Mouse (Mus musculus): ENCODE data around the gene Tomm70a. TPM values are rescaled to one million over a fixed set of nuclear protein-coding genes. Genes with fewer than 3 reads are reported as not detected.
A peak's percentile ranks its signal among the peaks of the same experiment; 100 is the strongest.

Tomm70a gene
- 74.6 and 74.8 TPM in 2 replicates for polyA plus RNA-seq (2014; fragmentation: Nextera tagmentation; extraction: Ambion mirVana)

DNA sequence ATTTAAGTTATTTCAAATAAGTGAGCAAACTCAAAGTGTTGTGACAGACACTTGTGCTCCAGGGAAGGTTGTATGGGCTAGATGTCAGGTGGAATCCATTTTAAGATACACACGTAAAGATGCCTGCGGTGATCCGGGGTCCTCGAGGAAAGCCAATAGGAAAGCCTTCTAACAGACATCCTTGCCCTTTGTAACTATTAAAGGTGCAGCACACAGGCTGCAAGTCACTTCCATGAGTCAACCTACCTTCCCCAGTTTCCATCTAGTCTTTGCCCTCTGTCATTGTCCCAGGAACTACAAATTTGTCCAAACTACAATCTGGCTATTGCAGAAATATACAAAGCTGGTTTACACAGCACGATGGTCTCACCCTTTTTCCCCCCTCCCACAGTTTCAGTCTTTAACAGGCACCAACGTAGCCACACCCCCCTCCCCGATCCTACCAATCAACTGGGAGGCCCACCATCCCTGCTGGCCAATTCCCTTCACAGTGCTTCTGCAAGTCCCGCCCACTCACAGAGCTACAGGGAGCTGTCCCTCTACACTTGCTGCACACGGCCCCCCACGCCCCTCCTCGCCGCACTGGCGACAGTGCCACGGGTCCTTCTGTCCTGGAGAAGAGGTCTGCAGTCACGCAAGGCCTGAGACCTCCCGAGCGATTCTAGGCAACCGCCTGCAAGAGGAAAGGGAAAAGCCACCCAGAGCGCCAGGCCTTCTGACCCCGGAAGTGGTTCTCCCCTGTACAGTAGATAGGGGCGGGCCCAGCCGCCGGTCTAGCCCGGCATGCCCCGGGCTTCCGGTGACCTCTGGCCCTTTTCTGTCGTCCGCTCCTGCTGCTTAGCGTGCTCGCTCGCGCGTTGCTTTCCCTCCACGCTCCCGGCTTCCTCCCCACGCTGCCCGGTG is at the start of gene Tomm70a:
TSS of gene Tomm70a (plus strand) at position 791 of the 903 bp plus-strand sequence.
- no peaks in the 10 kb centered on the region for H3K9me3 ChIP-seq (ENCODE audit: control insufficient read depth, low read length)
- under 1% methylated on average over 30 of the region's 37 CpGs for WGBS
- ATAC-seq (ENCODE audit: insufficient read depth, low FRiP score, low TSS enrichment): peak; percentile 100

DNA sequence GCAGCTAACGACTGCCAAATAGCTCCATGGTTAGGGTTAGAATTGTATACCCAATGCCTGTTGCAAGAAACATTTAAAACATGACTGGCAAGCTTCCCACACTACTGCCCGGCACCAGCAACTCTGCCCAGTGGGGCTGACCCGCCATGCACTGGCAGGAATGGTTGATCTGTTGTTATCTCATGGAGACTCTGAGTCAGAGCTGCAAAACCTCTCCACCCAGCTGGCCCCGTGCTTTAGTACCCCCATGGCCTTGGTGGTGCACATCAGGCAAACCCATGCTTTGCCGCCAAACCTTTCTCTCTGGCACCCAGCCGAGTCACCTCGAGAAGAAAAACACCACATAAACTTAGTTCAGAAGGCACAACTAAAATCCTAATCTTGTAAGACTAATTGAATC is 45.5 kb upstream of the Tomm70a start:
- H3K4me2 ChIP-seq (ENCODE audit: low read depth): no peak overlapping the region
- no peak overlapping the region for H3K9ac ChIP-seq (ENCODE audit: low read length)
- H3K27ac ChIP-seq (ENCODE audit: low read depth, low read length): no peak overlapping the region
- no peaks in the 10 kb centered on the region for H3K4me1 ChIP-seq (ENCODE audit: control insufficient read depth, insufficient read depth, low read length)
- no peaks in the 10 kb centered on the region for H3K27me3 ChIP-seq (ENCODE audit: control insufficient read depth, insufficient read depth, low read length)
- no peak overlapping the region for H3K4me3 ChIP-seq (ENCODE audit: low read depth, low read length)
- DNase-seq (ENCODE audit: low spot score) (no peak), ATAC-seq (ENCODE audit: insufficient read depth, low FRiP score, low TSS enrichment) (no peak)
- no peaks in the 10 kb centered on the region for H3K36me3 ChIP-seq (ENCODE audit: control insufficient read depth, insufficient read depth, low read length)
- WGBS: 82% methylated on average over 7 of the region's 7 CpGs
- no peaks in the 10 kb centered on the region for H3K9me3 ChIP-seq (ENCODE audit: control insufficient read depth, low read length)

More for the DNA sequence above, at the start of gene Tomm70a:
- Histone ChIP-seq H3K27ac (ENCODE audit: low read depth, low read length) (peak within 1 kb of the TSS; percentile 90), H3K4me2 (ENCODE audit: low read depth) (peak within 1 kb of the TSS; percentile 68), H3K4me1 (ENCODE audit: control insufficient read depth, insufficient read depth, low read length) (peaks cover 7% of the 10 kb centered on the region; the same call in 1 of the 2 replicates), H3K36me3 (ENCODE audit: control insufficient read depth, insufficient read depth, low read length) (no peaks in the 10 kb centered on the region), H3K9ac (ENCODE audit: low read length) (peak within 1 kb of the TSS; percentile 86), H3K4me3 (ENCODE audit: low read depth, low read length) (peak within 1 kb of the TSS; percentile 74), H3K27me3 (ENCODE audit: control insufficient read depth, insufficient read depth, low read length) (no peaks in the 10 kb centered on the region)
- peak; percentile 95 for DNase-seq (ENCODE audit: low spot score)

DNA sequence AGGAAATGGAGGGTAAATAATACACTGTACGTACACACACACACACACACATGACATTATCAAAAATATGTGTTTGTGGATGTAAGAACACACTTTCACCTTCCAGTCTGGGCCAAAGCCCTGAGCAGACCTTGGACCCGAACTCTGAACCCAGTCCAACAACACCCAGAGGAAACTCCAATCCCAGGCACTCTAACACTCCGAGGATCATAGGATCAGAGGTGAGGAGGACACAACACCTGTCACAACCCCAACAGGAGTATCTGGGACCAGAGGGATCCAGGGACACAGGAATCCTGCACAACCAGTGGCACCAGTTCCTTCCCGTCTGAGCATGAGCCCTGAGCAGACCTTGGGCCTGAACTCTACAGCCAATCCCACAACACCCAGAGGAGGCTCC is 41.9 kb upstream of the Tomm70a start:
- Histone ChIP-seq H3K4me1 (ENCODE audit: control insufficient read depth, insufficient read depth, low read length) (no peaks in the 10 kb centered on the region), H3K27ac (ENCODE audit: low read depth, low read length) (no peak overlapping the region), H3K4me3 (ENCODE audit: low read depth, low read length) (no peak overlapping the region), H3K9ac (ENCODE audit: low read length) (no peak overlapping the region), H3K4me2 (ENCODE audit: low read depth) (no peak overlapping the region), H3K27me3 (ENCODE audit: control insufficient read depth, insufficient read depth, low read length) (no peaks in the 10 kb centered on the region), H3K9me3 (ENCODE audit: control insufficient read depth, low read length) (no peaks in the 10 kb centered on the region), H3K36me3 (ENCODE audit: control insufficient read depth, insufficient read depth, low read length) (no peaks in the 10 kb centered on the region)
- DNase-seq (ENCODE audit: low spot score) (no peak), ATAC-seq (ENCODE audit: insufficient read depth, low FRiP score, low TSS enrichment) (no peak)
- 82% methylated on average over 4 of the region's 4 CpGs for WGBS

DNA sequence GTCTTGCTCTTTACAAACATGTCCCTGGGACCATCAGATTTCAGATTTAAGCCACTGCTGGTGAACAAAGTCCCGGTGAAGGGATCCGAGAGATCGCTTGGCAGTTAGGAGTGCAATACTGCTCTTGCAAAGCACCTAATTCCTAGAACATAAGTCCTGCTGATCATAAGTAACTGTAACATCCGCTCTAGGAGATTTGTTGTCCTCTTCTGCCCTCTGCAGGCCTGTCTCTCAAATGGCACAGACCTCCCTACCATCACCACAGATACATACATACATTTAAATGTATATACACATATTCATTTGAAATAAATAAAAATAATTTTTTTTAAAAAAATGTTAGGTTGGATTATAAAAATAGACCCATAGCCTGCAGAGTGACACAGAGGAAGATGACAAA is 29.0 kb upstream of the Tomm70a start:
- Histone ChIP-seq H3K36me3 (ENCODE audit: control insufficient read depth, insufficient read depth, low read length) (no peaks in the 10 kb centered on the region), H3K4me1 (ENCODE audit: control insufficient read depth, insufficient read depth, low read length) (no peaks in the 10 kb centered on the region), H3K9me3 (ENCODE audit: control insufficient read depth, low read length) (no peaks in the 10 kb centered on the region), H3K27ac (ENCODE audit: low read depth, low read length) (no peak overlapping the region), H3K4me2 (ENCODE audit: low read depth) (no peak overlapping the region), H3K27me3 (ENCODE audit: control insufficient read depth, insufficient read depth, low read length) (no peaks in the 10 kb centered on the region), H3K9ac (ENCODE audit: low read length) (no peak overlapping the region), H3K4me3 (ENCODE audit: low read depth, low read length) (no peak overlapping the region)
- DNase-seq (ENCODE audit: low spot score) (peak; percentile 49), ATAC-seq (ENCODE audit: insufficient read depth, low FRiP score, low TSS enrichment) (peak; percentile 65; the same call in 1 of the 2 replicates)
- 50% methylated on average over 4 of the region's 4 CpGs for WGBS

DNA sequence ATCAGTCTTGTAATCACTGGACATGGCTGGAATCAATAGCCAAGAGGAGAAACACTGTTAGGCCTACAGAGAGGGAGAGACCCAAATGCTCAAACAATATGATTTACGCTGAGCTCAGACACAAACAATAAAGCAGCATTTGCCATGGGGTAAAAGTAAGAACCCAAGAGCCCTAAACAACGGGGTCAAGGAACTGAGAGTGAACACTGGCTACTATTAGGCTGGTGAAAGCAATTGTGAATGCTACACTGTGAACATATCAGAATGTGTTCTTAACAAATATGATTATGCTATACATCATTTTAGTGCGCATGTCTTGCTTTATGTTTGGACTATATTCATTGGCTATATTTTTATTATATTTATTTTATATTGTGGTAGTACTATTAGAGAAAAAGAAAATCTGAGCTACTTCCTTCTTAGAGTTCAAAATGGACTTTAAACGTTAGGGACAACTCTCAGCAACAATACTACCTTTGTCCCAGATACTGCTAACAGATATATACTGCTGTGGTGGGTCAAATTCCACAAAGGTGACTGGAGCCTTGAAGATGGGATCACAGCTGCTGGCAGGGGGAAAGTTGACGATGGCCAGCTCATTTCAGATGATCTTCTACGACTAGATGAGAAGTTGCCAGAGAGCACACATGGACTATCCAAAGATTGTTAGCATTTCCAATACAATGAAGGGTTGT is 28.4 kb upstream of the Tomm70a start:
- no peaks in the 10 kb centered on the region for H3K36me3 ChIP-seq (ENCODE audit: control insufficient read depth, insufficient read depth, low read length)
- ATAC-seq (ENCODE audit: insufficient read depth, low FRiP score, low TSS enrichment) (no peak), DNase-seq (ENCODE audit: low spot score) (no peak)
- no peak overlapping the region for H3K4me2 ChIP-seq (ENCODE audit: low read depth)
- H3K4me1 ChIP-seq (ENCODE audit: control insufficient read depth, insufficient read depth, low read length): no peaks in the 10 kb centered on the region
- H3K9ac ChIP-seq (ENCODE audit: low read length): no peak overlapping the region
- no peak overlapping the region for H3K4me3 ChIP-seq (ENCODE audit: low read depth, low read length)
- no peak overlapping the region for H3K27ac ChIP-seq (ENCODE audit: low read depth, low read length)
- 68% methylated on average over 6 of the region's 6 CpGs for WGBS
- H3K9me3 ChIP-seq (ENCODE audit: control insufficient read depth, low read length): no peaks in the 10 kb centered on the region
- H3K27me3 ChIP-seq (ENCODE audit: control insufficient read depth, insufficient read depth, low read length): no peaks in the 10 kb centered on the region

DNA sequence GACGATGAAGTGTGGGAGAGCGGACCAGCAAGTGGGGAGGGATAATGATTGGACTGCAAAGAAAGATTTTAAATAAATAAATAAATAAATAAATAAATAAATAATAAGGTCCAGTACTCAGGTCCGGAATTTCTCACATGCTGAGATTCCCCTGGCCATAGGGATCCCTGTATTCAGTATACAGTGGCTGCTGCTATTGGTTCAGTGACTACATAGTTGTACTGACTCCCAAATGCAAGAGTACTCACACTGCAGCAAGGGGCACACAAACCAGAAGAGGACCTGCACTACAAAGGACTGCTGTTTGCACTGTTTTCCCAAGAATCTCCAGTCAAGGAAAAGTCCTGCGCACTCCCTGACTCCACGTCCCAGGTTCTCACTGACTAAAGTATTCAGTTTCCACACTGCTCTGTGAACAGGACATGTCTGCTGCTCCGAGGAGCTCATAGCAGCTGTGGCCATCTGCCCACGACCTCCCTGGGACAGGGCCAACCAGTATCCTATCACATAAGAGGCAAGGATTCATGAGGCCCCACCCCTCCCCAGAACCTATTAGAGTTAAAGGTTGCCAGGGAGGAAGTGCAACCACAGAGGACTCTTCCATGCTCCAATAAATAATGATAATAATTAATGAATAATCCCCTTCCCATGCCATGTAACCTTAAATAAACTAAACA is 22.9 kb upstream of the Tomm70a start:
- 68% methylated on average over 7 of the region's 7 CpGs for WGBS
- ATAC-seq (ENCODE audit: insufficient read depth, low FRiP score, low TSS enrichment) (no peak), DNase-seq (ENCODE audit: low spot score) (no peak)
- Histone ChIP-seq H3K27me3 (ENCODE audit: control insufficient read depth, insufficient read depth, low read length) (no peaks in the 10 kb centered on the region), H3K36me3 (ENCODE audit: control insufficient read depth, insufficient read depth, low read length) (no peaks in the 10 kb centered on the region), H3K4me1 (ENCODE audit: control insufficient read depth, insufficient read depth, low read length) (no peaks in the 10 kb centered on the region), H3K27ac (ENCODE audit: low read depth, low read length) (no peak overlapping the region), H3K9ac (ENCODE audit: low read length) (no peak overlapping the region), H3K9me3 (ENCODE audit: control insufficient read depth, low read length) (no peaks in the 10 kb centered on the region), H3K4me2 (ENCODE audit: low read depth) (no peak overlapping the region), H3K4me3 (ENCODE audit: low read depth, low read length) (no peak overlapping the region)

DNA sequence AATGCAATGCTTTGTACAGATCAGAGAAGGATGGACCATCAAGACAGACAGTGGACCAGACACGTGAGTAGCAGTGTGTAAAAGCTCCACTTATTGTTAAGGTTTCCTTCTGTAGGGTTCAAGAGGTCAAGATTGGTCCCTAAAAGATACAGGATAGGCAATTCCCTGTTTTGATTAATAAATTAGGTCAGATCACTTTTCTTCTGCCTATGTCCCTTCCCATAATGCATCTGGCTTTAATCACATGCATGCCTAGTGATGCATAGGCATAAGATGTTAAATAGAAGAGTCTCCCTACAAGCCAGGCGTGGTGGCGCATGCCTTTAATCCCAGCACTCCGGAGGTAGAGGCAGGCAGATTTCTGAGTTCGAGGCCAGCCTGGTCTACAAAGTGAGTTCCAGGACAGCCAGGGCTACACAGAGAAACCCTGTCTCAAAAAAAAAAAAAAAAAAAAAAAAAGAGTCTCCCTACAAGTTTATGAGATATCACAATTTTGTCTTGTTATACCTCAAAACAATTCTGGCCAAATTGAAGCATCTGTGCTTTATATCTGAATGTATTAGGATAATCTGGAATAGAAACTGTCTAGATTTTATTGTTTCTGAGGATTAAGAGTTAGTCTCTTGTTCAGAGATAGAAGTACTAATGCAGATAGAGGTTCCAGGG is 21.8 kb upstream of the Tomm70a start:
- no peak overlapping the region for H3K9ac ChIP-seq (ENCODE audit: low read length)
- H3K27me3 ChIP-seq (ENCODE audit: control insufficient read depth, insufficient read depth, low read length): no peaks in the 10 kb centered on the region
- H3K4me3 ChIP-seq (ENCODE audit: low read depth, low read length): no peak overlapping the region
- H3K27ac ChIP-seq (ENCODE audit: low read depth, low read length): no peak overlapping the region
- DNase-seq (ENCODE audit: low spot score): no peak
- 88% methylated on average over 5 of the region's 5 CpGs for WGBS
- ATAC-seq (ENCODE audit: insufficient read depth, low FRiP score, low TSS enrichment): no peak
- no peak overlapping the region for H3K4me2 ChIP-seq (ENCODE audit: low read depth)
- no peaks in the 10 kb centered on the region for H3K4me1 ChIP-seq (ENCODE audit: control insufficient read depth, insufficient read depth, low read length)
- no peaks in the 10 kb centered on the region for H3K36me3 ChIP-seq (ENCODE audit: control insufficient read depth, insufficient read depth, low read length)
- H3K9me3 ChIP-seq (ENCODE audit: control insufficient read depth, low read length): no peaks in the 10 kb centered on the region

DNA sequence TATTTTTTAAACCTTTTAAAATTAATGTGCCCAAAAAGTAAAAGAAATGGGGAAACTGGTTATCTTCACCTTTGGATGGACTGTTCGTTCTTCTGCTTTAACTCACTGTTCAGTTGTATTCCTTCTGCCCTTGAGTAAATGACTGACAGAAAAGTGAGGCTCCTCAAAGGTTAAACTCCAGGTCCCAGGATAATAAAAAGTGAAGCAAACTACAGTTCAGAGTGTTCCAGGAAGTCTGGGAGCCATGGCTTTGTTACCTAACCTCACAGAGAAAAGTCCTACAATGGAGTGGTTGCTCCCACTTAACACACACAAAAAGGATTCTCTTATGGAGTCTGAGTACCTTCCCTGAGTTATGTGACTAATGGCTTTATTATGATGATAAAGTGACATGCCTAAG is 20.3 kb upstream of the Tomm70a start:
- Histone ChIP-seq H3K27me3 (ENCODE audit: control insufficient read depth, insufficient read depth, low read length) (no peaks in the 10 kb centered on the region), H3K27ac (ENCODE audit: low read depth, low read length) (no peak overlapping the region), H3K9ac (ENCODE audit: low read length) (no peak overlapping the region), H3K36me3 (ENCODE audit: control insufficient read depth, insufficient read depth, low read length) (no peaks in the 10 kb centered on the region), H3K4me3 (ENCODE audit: low read depth, low read length) (no peak overlapping the region), H3K4me1 (ENCODE audit: control insufficient read depth, insufficient read depth, low read length) (no peaks in the 10 kb centered on the region), H3K4me2 (ENCODE audit: low read depth) (no peak overlapping the region), H3K9me3 (ENCODE audit: control insufficient read depth, low read length) (no peaks in the 10 kb centered on the region)
- WGBS: 81% methylated on average over 1 of the region's 1 CpGs
- DNase-seq (ENCODE audit: low spot score) (no peak), ATAC-seq (ENCODE audit: insufficient read depth, low FRiP score, low TSS enrichment) (no peak)
